Mouse (Mus musculus) gastrocnemius, adult 2 months (tissue): ENCODE data around the gene Hs3st3a1. TPM values are rescaled to one million over a fixed set of nuclear protein-coding genes. Genes with fewer than 3 reads are reported as not detected.

Source experiments
- DNase-seq: peaks from one replicate; pipeline ENCODE4 v3.0.0; 2022
- H3K27ac ChIP-seq: fragments of 200-600 bp; 2 replicates; pipeline ENCODE4 v1.8.1; 2022; ENCODE audit warnings: mild to moderate bottlenecking
- H3K4me3 ChIP-seq: fragments of 200-600 bp; 2 replicates; pipeline ENCODE4 v1.8.1; 2022; ENCODE audit warnings: mild to moderate bottlenecking, moderate library complexity
- CTCF ChIP-seq: fragments of 200-600 bp; IDR thresholded peaks from 2 replicates; pipeline ENCODE4 v1.8.1; 2022; ENCODE audit warnings: antibody characterized with exemption, mild to moderate bottlenecking, moderate library complexity
- intact Hi-C: fragments of 180-260 bp; cut with DNase I; formaldehyde crosslinking; loops from one replicate; pipeline ENCODE4 v1.15.1; 2025
- long read RNA-seq, 2 experiments: library from polyadenylated mRNA; stranded (forward); transcript quantifications; one replicate each; pipeline ENCODE4 v2.0.0; 2021
- total RNA-seq, 2 experiments: library from RNA; stranded (reverse); gene quantifications; 2 replicates each; pipeline ENCODE4 v1.2.3; 2021

Hs3st3a1 gene
- under 1 TPM; 0.13 to 0.25 TPM for total RNA-seq
- long read RNA-seq, experiment 1 = 0 reads
- long read RNA-seq, experiment 2 = 0 reads

DNA sequence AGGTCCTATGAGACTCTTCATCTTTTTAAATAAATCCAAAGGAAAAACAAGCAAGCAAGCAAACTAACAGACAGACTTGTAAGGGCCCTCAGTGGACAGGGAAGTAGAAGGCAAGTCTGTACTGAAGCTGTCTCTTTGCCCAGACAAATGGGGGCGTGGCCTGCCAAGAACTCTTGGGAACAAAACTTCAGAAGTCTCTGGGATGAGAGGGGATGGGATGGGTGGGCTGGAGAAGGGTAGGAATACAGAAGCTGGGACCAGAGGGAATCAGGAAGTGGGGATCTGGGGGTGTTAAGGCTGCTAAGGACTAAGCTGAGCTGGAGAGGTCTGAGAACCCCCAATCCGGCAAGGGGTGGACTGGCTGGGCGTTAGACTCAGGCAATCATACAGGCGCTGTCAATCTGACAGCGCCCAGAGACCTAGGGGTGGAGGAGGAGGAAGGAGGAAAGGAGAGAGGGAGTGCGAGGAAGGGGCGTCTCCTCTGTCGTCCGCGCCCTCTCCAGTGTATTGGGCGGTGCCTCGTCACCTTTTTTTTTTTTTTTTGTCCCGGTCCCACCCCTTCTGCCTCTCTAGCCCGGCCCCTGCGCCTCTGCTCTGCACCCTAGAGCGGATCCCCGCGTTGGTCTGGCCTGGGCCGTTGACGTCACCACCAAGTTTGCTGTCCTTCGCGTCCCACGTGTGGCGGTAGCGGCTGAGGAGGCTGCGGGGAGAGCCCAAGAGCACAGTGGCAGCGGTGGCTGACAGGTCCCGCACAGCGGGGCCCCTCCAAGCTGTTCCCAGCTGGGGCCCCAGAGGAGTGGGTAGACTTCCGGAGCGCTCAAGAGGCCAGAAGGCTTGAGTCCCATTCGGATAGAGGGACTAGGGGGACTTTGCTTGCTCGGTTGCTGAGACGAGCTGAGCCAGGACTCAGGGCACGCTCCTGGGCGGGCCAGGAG is at the start of gene Hs3st3a1:
Hs3st3a1 (plus strand) TSS at position 722 of the 935 bp plus-strand sequence.
- DNase-seq = peak; percentile 68
- intact Hi-C loops = no loop called here
- H3K27ac ChIP-seq = peak within 1 kb of the TSS; percentile 66

DNA sequence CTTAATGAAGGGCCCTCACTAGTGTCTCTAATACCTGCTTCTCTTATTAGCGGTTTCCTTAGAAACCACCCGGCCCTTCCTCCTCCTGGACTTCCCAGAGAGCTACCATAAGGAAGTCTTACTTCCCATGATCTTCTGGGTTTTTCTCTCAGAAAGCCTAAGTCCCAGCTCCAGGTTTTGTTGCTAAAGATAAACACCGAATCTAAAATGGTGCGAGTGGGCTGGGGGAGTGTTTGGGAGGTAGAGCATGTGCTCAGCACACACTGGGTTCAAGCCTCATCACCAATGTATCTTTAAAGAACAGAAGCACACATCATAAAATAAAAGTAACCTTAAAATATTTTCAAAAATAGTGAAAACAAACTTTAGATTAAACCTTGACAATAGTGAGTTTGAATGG is 48.8 kb upstream of the Hs3st3a1 start:
- DNase-seq = no peak
- intact Hi-C loops = no loop called here
- TF ChIP-seq CTCF = no peak
- Histone ChIP-seq H3K4me3 (no peak overlapping the region), H3K27ac (no peak overlapping the region)

More for the DNA sequence above, at the start of gene Hs3st3a1:
- peak within 1 kb of the TSS; percentile 73 for H3K4me3 ChIP-seq
- no peak for TF ChIP-seq CTCF

DNA sequence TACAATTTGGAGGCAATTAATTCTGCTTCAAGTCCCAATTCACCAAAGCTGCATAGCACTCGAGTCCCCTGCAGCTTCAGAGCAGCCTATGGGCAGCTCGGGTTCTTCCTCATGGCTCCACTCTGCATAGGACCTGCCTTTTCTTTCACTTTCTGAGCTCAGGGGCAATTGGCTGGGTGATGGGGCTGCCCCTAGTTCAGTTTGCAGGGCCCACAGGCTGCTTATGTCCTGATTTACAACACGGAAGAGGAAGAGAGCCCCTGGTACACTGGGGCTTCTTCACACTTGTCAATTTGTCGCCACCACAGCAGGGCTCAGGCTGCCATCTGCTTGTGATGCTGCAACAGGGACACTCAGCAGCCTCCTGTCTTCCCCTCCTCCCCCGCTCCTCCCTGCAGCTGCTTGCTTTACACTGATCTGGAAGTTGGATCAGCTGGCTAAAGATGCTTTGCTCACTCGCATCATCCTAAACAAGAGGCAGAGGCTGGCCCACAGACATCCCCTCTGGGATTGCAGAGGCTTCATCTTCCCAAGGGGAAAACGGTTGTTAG is 38.7 kb upstream of the Hs3st3a1 start:
- no peak for DNase-seq
- H3K27ac ChIP-seq = no peak overlapping the region
- no peak for TF ChIP-seq CTCF
- intact Hi-C loops = no loop called here
- no peak overlapping the region for H3K4me3 ChIP-seq

DNA sequence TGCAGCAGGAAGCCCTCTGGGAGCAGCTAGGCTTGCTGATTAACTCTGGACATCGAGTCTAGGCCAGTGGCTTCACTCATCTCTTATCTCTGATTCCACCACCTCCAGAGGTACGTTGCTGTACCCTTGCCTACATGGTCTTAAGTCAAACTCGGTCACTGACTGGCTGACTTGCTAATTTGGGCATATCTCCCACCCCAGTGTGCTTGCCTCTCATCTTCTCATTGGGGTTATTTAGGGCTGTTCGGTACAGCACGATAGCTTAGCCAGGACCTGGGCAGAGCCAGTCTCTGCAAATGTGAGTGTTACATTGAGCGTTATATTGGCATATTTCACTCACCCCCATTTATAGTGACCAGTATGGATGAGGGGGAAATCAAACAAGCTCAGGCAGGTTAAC is 38.2 kb upstream of the Hs3st3a1 start:
- Histone ChIP-seq H3K27ac (no peak overlapping the region), H3K4me3 (no peak overlapping the region)
- intact Hi-C loops = no loop called here
- no peak for DNase-seq
- no peak for TF ChIP-seq CTCF

DNA sequence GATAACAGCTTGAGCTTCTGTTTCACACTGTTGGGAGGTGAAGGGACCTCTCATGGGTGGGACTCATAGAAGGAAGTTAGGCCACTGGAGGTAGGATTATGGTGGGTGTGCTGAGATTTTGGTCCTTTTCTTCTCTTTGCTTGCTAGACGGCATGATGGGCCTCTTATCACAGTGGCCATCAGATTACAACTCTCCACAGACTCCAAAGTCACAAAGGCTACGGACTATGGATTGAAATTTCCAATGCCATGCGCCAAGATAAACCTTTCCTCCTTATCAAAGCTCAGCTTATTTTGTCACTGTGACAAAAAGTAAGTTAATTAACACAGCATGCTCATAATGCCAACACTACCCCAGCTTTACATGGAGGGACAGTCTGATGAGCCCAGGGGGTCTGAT is 37.5 kb upstream of the Hs3st3a1 start:
- H3K27ac ChIP-seq = no peak overlapping the region
- intact Hi-C loops = no loop called here
- H3K4me3 ChIP-seq = no peak overlapping the region
- DNase-seq = no peak
- TF ChIP-seq CTCF = no peak

DNA sequence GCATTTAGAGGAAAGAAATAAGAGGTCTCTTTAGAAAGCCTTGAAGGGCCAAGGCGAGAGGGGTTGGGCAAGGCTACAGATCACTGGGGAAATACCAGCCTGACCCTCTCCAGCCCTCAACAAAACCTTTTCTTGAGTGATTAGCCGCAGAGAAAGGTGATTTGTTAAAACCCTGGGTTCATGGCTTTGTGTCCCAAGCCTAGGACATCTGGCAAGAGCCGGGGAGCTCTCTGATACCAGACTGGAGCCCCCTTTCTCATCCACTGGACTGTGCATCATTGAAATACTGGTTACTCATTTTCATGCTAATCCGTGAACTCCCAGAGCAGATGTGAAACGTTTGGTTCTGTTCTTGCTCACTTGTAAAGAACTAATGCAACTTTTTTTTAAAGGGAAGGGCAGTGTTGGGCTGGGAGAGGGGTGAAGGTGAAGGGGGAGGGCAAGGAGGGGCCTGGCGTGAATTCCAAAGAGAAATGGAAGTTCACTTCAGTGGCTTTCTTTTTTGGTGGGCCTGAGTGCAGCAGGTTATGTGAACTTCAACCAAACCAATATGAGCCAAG is 34.5 kb upstream of the Hs3st3a1 start:
- no peak overlapping the region for H3K4me3 ChIP-seq
- TF ChIP-seq CTCF = no peak
- intact Hi-C loops = no loop called here
- DNase-seq = no peak
- no peak overlapping the region for H3K27ac ChIP-seq

DNA sequence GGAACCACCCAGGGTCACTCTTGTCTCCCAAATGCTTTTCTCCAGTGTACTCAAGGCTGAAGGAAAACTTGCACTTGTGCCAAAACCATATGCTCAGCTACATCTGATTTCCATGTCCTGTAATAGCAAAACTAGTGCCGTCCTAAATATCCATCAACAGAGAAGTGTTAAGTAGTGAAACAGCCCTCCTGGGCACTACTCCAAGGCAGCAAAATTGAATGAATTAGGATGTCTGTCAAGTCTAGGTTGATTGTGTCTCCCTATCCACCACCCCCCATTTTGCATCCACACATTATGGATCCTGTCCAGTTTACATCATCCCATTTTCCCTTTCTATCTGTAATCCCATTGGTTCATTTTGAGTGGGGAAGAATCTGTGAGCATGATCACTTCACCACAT is 16.2 kb upstream of the Hs3st3a1 start:
- intact Hi-C loops = no loop called here
- DNase-seq = no peak
- no peak overlapping the region for H3K27ac ChIP-seq
- TF ChIP-seq CTCF = no peak
- no peak overlapping the region for H3K4me3 ChIP-seq

DNA sequence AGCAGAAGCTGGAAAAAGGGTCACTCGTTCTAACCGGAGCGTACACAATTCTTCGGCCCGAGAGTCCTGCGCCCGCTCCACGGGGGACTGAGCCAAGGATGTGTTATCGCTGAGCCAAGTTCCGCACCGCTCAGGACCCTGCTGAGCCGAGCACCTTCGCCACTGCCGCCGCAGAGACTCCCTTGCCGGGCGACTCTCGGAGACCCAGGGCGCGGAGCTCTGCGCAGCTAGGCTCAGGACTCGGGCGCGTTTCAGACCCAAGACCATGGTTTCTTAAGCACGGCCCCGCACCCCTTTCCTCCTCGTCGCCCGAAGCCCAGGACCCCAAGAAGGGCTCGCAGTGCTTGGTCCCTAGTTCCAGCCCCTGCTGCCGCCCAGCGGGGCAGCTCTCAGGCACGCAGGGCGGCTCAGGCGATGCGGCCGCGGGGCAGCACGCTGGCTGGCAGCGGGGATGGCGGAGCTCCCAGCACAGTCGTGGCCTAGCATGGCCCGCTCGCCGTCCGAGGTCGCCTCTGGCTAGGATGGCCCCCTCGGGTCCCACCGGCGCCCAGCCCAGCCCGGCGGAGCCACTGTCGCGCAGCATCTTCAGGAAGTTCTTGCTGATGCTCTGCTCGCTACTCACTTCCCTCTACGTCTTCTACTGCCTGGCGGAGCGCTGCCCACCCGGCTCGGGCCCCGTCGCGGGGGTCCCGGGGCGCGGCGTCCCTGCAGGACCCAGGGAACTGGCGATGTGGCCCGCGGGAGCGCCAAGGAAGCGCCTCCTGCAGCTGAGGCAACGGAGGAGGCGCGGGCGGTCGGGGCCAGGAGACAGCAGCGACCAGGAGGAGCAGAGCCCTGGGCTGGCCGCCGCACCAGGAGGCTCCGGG is 647 bp downstream of the Hs3st3a1 start:
- intact Hi-C loops = no loop called here
- peak overlapping the region; percentile 66 for H3K27ac ChIP-seq
- peak; percentile 45 for DNase-seq

DNA sequence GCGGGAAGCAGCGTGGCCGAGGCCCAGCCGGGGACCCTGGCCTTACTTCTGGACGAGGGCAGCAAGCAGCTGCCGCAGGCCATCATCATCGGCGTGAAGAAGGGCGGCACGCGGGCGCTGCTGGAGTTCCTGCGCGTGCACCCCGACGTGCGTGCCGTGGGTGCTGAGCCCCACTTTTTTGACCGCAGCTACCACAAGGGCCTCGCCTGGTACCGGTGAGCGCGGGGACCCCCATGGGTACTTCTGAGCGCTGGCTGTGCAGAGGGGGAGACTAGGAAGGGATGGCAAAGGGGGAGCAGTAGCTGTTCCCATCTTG is 1.2 kb downstream of the Hs3st3a1 start, which contains the start of gene F930015N05Rik:
F930015N05Rik (minus strand) TSS at position 242 of the 316 bp plus-strand sequence.
- Histone ChIP-seq H3K4me3 (peak within 1 kb of the TSS; percentile 73), H3K27ac (peak within 1 kb of the TSS; percentile 66)
- intact Hi-C loops = no loop called here
- TF ChIP-seq CTCF = no peak
- no peak for DNase-seq

More for the DNA sequence above, 647 bp downstream of the Hs3st3a1 start:
- peak overlapping the region; percentile 73 for H3K4me3 ChIP-seq
- TF ChIP-seq CTCF = no peak

DNA sequence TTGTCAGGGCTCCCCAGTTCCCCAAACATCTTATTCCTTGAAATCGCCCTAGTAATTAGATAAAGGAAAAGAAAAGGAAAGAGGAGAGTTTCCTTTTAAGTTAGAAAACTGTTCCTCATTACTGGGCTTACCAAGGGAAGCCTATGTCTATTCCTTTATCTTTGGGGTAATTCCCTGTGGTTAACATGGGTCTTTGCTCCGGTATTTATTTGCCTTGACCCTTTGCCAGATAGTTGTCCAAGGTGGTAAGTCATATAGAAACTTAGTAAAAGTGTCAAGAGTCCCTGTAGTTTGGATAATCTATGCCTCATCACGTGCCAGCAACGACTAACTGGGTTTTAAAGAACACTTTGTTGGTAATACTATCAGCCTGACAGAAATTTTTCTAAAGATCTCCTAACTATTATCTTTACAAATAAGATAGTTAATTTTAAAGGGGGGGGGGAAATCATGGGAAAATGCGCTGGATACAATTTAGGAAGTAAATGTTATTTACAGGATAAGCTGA is 1.7 kb downstream of the Hs3st3a1 start:
- no peak for DNase-seq
- Histone ChIP-seq H3K27ac (no peak overlapping the region), H3K4me3 (peak overlapping the region; percentile 73)
- TF ChIP-seq CTCF = no peak
- intact Hi-C loops = no loop called here

DNA sequence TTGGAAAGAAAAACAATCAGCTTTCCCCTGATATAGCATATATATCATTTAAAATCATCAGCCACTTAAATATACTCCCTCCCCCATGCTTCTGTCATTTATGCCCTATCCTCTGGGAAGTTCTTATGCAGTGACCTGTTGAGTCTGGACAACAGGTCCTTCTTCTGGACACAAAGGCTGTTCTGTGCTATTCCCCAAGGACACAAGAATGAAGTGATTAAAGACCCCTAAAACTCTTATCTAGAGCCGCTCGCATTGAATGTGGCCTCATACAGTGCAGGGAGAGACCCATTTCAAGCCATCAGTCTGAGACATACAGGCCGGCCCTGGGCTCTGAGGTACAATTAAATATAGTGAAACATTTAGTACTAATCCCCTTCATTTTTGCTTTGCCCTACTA is 2.6 kb downstream of the Hs3st3a1 start:
- no peak for TF ChIP-seq CTCF
- Histone ChIP-seq H3K27ac (no peak overlapping the region), H3K4me3 (no peak overlapping the region)
- no peak for DNase-seq
- intact Hi-C loops = no loop called here

DNA sequence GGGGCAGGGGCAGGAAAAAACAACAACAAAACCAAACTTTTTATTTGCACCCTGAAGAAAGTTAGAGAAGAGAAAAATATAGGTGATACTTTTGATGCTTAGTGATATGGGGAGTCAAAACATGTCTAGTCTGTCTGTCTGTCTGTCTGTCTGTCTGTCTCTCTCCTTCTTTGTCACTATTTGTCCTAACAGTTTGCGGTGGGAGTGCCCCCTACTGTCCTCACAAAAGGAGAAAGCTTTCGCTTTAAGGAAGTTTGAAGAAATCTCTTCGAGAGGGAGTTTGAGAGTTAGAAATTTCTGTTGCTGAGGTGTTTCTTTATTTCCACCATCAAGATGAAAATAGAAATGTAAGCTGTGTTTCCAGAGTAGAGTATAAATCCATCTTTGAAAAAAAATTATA is 3.8 kb downstream of the Hs3st3a1 start:
- TF ChIP-seq CTCF = no peak
- no peak overlapping the region for H3K4me3 ChIP-seq
- H3K27ac ChIP-seq = no peak overlapping the region
- intact Hi-C loops = no loop called here
- DNase-seq = no peak
